Mouse (Mus musculus) right cerebral cortex, adult 2 months (tissue): Measurements from ENCODE around the gene Nfe2l1.
"Not testable (repeated sequence)": the region's sequence is repeated elsewhere in the genome, so short reads cannot be mapped to it uniquely, and the experiment has no call there.

ENCODE experiments used
- DNase-seq, 2 experiments: peaks; one replicate each; pipeline ENCODE4 v3.0.0; 2021 to 2022; ENCODE audit warnings: low spot score in 2 of 2

Gene Nfe2l1

GRCm38 (mm10) chr11:96829813-96830538 lies at the start of gene Nfe2l1:
TSS of gene Nfe2l1 (minus strand) at chr11:96829968.
- DNase-seq, result peak; percentile 99 to 100

- DNase-seq, result no peak
Observed at GRCm38 (mm10) chr11:96879359-96879758, 49.6 kb upstream of the Nfe2l1 start.

- DNase-seq, result no peak
Observed at GRCm38 (mm10) chr11:96878715-96879114, 48.9 kb upstream of the Nfe2l1 start.

- no peak for DNase-seq
Observed at GRCm38 (mm10) chr11:96877071-96877470, 47.3 kb upstream of the Nfe2l1 start.

GRCm38 (mm10) chr11:96876300-96877040 lies 46.7 kb upstream of the Nfe2l1 start:
- DNase-seq, result peak; percentile 35 to 39

GRCm38 (mm10) chr11:96875745-96876144 lies 46.0 kb upstream of the Nfe2l1 start:
- DNase-seq, result peak; percentile 85

GRCm38 (mm10) chr11:96875270-96875669 lies 45.5 kb upstream of the Nfe2l1 start:
- no peak for DNase-seq

GRCm38 (mm10) chr11:96873601-96874140 lies 43.9 kb upstream of the Nfe2l1 start:
- no peak for DNase-seq

GRCm38 (mm10) chr11:96872441-96873379 lies 42.9 kb upstream of the Nfe2l1 start:
- DNase-seq, result peak in 1 of 2 experiments; percentile 20

- peak; percentile 78 to 79 for DNase-seq
Observed at GRCm38 (mm10) chr11:96867149-96867548, 37.4 kb upstream of the Nfe2l1 start.

GRCm38 (mm10) chr11:96863206-96863995 lies 33.6 kb upstream of the Nfe2l1 start:
- no peak for DNase-seq

GRCm38 (mm10) chr11:96862534-96862933 lies 32.8 kb upstream of the Nfe2l1 start:
- DNase-seq, result no peak

- peak; percentile 92 to 95 for DNase-seq
Observed at GRCm38 (mm10) chr11:96861878-96862289, 32.1 kb upstream of the Nfe2l1 start.

GRCm38 (mm10) chr11:96861446-96861845 lies 31.7 kb upstream of the Nfe2l1 start:
- peak in 1 of 2 experiments; percentile 39 for DNase-seq

- DNase-seq, result peak; percentile 73 to 81
Observed at GRCm38 (mm10) chr11:96860564-96860963, 30.8 kb upstream of the Nfe2l1 start.

- DNase-seq, result no peak
Observed at GRCm38 (mm10) chr11:96859635-96860034, 29.9 kb upstream of the Nfe2l1 start.

GRCm38 (mm10) chr11:96857446-96857845 lies 27.7 kb upstream of the Nfe2l1 start:
- no peak for DNase-seq

GRCm38 (mm10) chr11:96849681-96850467 lies 20.1 kb upstream of the Nfe2l1 start, which contains the start of gene Copz2:
TSS of gene Copz2 (plus strand) at chr11:96849870.
- no peak for DNase-seq

GRCm38 (mm10) chr11:96849145-96849544 lies 19.4 kb upstream of the Nfe2l1 start:
- DNase-seq, result not testable (repeated sequence)

GRCm38 (mm10) chr11:96848694-96849093 lies 18.9 kb upstream of the Nfe2l1 start:
- no peak for DNase-seq
